Mouse (Mus musculus) layer of hippocampus, adult 2 months (tissue): Measurements from ENCODE around the gene Map3k5. TPM values are rescaled to one million over a fixed set of nuclear protein-coding genes. Genes with fewer than 3 reads are reported as not detected.

Source experiments
- DNase-seq, 2 experiments: peaks; one replicate each; pipeline ENCODE4 v3.0.0; 2022; ENCODE audit warnings: low spot score in 2 of 2
- H3K27ac ChIP-seq: fragments of 200-600 bp; 2 replicates; pipeline ENCODE4 v1.8.1; 2022
- H3K4me3 ChIP-seq: fragments of 200-600 bp; 2 replicates; pipeline ENCODE4 v1.8.1; 2022; ENCODE audit warnings: mild to moderate bottlenecking
- CTCF ChIP-seq: fragments of 200-600 bp; conservative IDR thresholded peaks from 2 replicates; pipeline ENCODE4 v1.8.1; 2022; ENCODE audit warnings: antibody characterized with exemption, mild to moderate bottlenecking, moderate library complexity
- long read RNA-seq, 2 experiments: library from polyadenylated mRNA; stranded (forward); transcript quantifications; one replicate each; pipeline ENCODE4 v2.0.0; 2021; ENCODE audit warnings: borderline mapping rate in 2 of 2
- total RNA-seq, 2 experiments: library from RNA; stranded (reverse); gene quantifications; 2 replicates each; pipeline ENCODE4 v1.2.3; 2021

Gene Map3k5
- total RNA-seq: 10 to 100 TPM; 30.6 to 33.1 TPM
- long read RNA-seq, experiment 1, partial matches to known transcripts: 0 of 2 reads
- long read RNA-seq, experiment 1, other reads (novel, unspliced or antisense): 2 of 2 reads
- long read RNA-seq, experiment 2, partial matches to known transcripts: 3 of 8 reads
- long read RNA-seq, experiment 2, other reads (novel, unspliced or antisense): 5 of 8 reads

DNA sequence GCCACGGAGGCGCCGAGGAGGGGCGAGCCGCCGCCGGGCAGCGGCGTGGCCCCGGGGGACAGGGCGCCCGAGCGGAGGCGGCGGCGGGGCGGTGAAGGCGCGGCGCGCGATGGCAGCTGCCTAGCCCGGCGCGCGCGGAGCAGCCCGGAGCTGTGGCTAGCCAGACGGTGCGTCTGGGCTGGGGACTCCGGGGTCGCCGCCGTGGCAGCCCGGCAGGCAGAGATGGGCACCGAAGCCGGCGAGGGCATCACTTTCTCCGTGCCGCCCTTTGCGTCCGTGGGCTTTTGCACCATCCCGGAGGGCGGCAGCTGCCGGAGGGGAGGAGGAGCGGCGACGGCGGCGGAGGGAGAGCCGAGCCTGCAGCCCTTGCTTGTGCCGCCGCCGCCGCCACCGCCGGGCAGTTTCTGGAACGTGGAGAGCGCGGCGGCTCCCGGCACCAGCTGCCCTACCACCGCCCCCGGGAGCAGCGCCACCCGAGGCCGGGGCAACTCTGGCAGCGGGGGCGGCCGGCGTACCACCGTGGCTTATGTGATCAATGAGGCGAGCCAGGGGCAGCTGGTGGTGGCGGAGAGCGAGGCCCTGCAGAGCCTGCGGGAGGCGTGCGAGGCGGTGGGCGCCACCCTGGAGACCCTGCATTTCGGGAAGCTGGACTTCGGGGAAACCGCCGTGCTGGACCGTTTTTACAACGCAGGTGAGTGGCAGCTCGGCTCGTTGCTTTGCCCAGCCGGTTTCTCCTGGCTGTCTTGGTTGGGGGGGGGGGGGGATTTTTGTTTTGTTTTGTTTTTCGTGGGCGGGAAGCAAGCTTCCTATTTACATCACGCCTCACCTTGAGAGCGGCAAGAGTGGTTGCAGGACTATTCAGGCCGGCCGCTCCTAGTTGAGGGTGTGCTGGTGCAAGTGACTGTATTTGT lies at the start of gene Map3k5:
TSS of gene Map3k5 (plus strand) at position 89 of the 911 bp plus-strand sequence.
- DNase-seq: peak in 1 of 2 experiments; percentile 37
- TF ChIP-seq CTCF: peak; percentile 49
- H3K27ac ChIP-seq: peak within 1 kb of the TSS; percentile 93

DNA sequence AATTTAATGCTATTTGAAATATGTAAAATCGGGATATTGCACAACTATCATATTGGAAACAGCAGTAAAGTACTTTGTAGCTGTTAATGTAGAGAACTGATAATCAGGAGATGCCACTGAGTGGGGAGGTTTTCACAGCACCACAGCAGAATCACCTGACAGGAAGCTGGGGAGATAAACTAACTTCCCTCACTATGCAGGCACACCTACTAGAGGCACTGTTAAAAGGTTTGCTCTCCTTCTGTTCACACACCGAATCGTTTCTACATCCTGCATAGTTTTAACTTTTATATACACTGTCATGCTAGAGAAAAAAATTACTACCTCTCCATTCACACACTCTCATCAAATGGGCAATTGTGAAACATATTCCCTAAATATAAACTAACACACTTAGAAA lies 48.0 kb upstream of the Map3k5 start:
- Histone ChIP-seq H3K4me3 (no peak overlapping the region), H3K27ac (no peak overlapping the region)
- no peak for DNase-seq
- TF ChIP-seq CTCF: no peak

More for the DNA sequence above, at the start of gene Map3k5:
- peak within 1 kb of the TSS; percentile 80 for H3K4me3 ChIP-seq

DNA sequence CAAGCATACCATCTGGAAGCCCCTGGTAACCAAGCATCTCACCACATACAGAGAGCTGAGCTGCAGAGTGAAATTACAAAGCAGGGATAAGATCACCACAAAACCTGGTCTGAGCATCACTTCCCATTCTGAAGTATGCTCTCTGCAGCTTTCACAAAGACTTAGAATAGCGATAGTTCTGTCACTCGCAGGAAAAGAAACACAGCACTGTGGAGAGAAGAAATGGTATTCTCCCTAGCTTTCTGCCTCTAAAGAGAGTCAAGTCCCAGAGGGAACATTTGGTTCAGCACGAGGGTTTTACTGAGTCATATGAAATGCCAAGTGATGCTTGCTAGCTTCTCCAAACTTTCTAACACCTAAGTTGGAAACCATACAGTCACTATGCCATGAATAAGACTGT lies 44.4 kb upstream of the Map3k5 start:
- no peak for DNase-seq
- Histone ChIP-seq H3K27ac (no peak overlapping the region), H3K4me3 (no peak overlapping the region)
- TF ChIP-seq CTCF: no peak

DNA sequence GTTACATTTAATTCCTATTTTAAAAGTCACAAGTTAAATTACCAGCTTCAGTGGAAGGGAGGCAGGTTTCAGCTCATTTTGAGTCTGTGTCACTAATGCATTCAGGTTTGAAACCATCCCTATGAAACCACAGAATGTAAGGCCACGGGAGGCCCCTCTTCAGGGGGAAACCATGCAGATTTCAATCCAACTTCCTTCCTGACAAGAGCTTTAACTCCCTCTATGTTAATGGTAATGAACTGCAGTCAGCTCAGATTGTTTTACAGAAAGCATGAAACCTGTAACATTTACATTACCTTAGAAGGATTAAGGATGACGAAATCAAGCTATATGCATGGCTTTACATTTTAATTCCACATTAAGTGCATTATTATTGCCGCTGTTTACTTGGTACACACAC lies 42.6 kb upstream of the Map3k5 start:
- no peak for DNase-seq
- no peak overlapping the region for H3K27ac ChIP-seq
- peak; percentile 12; the same call in 1 of the 2 replicates for TF ChIP-seq CTCF
- no peak overlapping the region for H3K4me3 ChIP-seq

DNA sequence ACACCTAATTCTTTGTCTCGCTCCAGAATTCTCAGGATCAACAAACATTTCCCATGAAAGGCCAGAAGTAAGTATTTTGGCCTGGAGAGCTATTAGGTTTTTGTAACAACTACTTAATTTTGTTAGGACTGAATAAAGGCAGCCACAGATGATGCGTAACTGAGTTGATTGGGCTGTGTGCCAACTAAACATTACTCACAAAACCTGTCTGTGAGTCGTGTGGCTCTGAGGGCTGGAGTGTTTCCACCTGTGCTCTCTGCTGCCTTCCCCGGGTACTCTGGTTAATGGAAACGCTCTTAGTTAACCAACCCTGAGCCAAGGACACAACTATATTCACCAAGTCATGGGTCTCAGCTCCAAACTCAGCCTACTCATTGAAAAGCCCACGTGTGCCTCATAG lies 41.1 kb upstream of the Map3k5 start:
- no peak for TF ChIP-seq CTCF
- DNase-seq: no peak
- no peak overlapping the region for H3K27ac ChIP-seq
- H3K4me3 ChIP-seq: no peak overlapping the region

DNA sequence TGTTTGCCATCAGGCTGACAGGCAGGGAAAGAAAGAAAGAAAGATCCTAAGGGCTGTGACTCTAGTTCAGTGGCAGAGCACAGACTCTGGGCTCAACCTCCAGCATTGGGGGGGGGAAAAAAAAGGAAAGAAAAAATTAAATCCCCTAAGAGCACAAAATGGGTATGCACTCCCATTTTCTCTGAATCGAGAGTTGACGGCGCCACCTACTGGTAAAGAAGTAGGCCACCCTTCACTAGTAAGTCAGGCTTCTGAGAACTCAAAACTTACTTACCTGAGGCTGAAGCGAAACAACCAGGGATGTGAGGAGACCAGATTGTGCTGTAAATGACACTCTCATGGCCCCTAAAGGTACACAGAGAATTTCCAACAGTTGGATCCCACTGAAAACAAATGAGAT lies 40.3 kb upstream of the Map3k5 start:
- TF ChIP-seq CTCF: peak; percentile 90
- DNase-seq: peak; percentile 20 to 55

DNA sequence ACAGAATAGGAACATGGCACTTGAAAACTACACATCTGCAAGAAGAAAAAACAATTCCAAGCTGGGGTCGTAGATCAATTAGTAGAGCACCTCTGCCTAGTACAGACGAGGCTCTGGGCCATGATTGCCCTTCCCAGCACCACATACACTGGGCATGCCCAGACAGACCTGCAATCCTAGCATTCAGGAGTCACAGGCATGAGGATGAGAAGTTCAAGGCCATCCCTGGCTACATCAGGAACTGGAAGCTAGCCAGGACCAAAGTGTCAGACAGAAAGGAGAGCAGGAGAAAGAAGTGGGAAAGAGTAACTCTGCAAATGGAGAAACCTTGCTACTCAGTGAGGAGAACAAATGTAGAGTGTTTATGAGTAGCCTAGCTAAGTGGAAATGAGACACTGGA lies 34.1 kb upstream of the Map3k5 start:
- Histone ChIP-seq H3K27ac (no peak overlapping the region), H3K4me3 (no peak overlapping the region)
- no peak for TF ChIP-seq CTCF
- no peak for DNase-seq

More for the DNA sequence above, 40.3 kb upstream of the Map3k5 start:
- H3K4me3 ChIP-seq: no peak overlapping the region
- H3K27ac ChIP-seq: no peak overlapping the region

DNA sequence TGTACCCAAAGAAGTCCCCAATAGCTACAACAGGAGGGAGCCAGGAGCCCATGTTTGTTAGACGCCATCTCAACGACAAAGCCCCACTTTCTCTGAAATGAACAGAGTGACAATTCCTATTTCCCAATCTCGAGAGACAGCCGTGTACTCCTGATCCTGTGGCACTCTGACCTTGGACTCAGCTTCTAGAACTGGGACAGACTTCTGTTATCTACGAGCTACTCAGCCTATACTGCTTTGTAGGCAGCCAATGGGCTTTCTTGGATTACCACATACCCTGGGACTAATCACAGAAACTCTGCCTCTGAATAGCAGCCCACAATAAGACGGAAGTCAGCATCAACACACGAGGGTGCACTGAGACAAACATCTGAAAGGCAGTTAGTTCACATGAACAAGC lies 32.3 kb upstream of the Map3k5 start:
- no peak overlapping the region for H3K4me3 ChIP-seq
- no peak for TF ChIP-seq CTCF
- H3K27ac ChIP-seq: no peak overlapping the region
- no peak for DNase-seq

DNA sequence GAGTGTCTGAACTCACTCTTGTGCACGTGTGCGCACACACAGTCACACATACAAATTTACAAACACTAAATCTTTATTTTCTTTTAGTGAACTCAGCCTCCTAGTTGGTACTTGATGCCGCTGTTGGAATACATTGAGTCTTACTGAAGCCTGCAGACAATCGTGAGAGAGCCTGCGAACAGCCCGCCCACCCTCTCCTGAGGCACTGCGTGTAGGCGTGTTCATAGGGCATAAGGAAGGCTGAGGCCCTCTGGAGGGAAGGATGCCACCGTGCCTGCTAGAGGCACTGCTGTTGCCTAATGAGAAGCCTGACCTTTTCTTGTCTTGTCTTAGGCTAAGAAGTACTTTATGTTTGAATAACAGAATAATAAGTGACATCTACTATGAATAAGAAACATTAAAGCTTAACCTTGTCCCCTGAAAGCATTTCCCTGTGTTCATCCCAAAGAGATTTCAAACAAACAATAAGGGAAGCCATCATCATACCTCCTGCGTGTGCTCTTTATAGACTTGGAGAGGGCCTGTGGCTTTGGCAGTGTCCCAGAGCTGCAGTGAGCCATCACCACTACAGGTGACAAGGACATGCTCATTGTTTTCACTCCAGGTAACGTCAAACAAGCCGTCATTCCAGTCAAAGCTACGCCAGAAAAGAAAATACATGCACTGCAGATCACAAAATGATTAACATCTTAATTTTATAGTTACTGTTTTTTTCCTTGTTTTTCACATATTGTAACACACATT lies 30.0 kb upstream of the Map3k5 start:
- peak; percentile 22 to 67 for DNase-seq
- Histone ChIP-seq H3K4me3 (no peak overlapping the region), H3K27ac (peak overlapping the region; percentile 29; the same call in 1 of the 2 replicates)
- 0 out of 2 replicates have a peak, but pooled peaks have one; percentile 13 for TF ChIP-seq CTCF

DNA sequence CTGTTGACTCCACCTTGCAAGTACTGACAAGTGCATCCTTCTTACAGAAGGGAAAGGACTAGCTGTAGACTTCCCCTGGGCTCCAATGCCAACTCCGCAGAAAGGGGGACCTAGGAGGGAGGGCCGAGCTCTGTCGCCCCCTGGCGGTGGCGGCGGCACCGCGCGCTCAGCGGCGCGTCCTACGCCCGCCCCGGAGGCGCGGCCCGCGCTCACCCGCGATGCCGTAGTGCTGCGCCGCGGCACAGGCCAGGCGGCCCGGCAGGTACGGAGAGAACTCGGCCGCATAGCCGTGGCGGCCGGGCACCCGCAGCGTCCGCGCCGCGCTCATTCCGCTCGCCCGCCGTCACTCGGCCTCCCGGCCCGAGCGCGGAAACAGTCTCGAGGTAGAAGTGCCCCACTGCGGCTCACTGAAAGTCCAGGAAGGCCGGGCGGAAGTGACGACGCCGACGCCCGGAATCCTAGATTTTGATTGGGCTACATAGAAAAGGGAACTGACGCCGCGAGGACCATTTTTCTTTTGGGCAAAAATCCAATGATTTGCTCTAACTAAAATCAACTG lies 26.9 kb upstream of the Map3k5 start, which contains the start of gene Pex7:
TSS of gene Pex7 (minus strand) at position 444 of the 559 bp plus-strand sequence.
- DNase-seq: peak; percentile 90 to 91
- TF ChIP-seq CTCF: peak; percentile 87
- H3K4me3 ChIP-seq: peak within 1 kb of the TSS; percentile 72
- H3K27ac ChIP-seq: peak within 1 kb of the TSS; percentile 97

DNA sequence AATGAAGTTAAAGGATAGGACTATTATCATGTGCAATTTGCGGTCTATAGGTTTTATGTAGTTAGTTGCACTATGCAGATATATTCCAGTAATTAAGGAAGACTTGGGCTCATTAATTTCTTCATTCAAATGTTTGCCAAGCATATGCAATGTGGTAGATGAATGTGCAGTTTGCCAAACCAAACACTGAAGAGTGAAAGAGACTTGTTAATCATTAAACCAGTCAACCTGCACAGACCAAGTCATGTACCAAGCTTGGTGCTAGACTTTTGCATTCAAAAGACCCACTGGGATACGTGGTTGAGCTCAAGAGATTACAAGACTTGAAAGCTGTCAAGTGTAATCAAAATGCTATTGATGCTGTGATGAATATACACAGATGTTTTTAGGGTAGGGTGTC lies 26.2 kb upstream of the Map3k5 start:
- DNase-seq: no peak
- H3K4me3 ChIP-seq: no peak overlapping the region
- no peak for TF ChIP-seq CTCF
- no peak overlapping the region for H3K27ac ChIP-seq

DNA sequence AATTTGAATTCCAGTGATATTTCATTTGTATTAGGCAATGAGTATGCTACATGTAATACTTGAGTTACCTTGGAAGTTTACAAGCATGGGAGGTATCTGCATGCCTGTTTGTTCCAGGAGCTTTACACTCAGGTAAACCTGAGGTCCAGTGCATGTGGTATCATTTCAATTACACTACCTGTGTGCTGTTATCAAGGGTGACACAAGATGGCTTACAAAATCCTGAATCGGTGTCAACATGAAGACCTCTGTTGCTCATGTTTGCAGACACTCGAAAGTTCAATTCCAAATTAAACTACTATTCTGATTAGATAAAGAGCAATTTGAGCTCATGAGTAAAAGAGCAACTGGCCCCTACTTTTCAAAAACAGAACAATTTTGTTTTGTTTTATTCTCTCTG lies 23.8 kb upstream of the Map3k5 start:
- no peak overlapping the region for H3K4me3 ChIP-seq
- no peak overlapping the region for H3K27ac ChIP-seq
- no peak for TF ChIP-seq CTCF
- DNase-seq: no peak
